Mouse (Mus musculus) small intestine, adult 2 months (tissue): Measurements from ENCODE around the gene Gale.

Experiments used
- CTCF ChIP-seq: fragments of 200-500 bp; IDR thresholded peaks from 2 replicates; pipeline ENCODE4 v1.5.1; 2012; ENCODE audit warnings: low read depth, mild to moderate bottlenecking, control low read depth, inconsistent platforms, low read length, moderate library complexity, mixed read lengths; ENCODE audit not compliant: insufficient replicate concordance, insufficient read length; ENCODE audit errors: extremely low read depth
- POLR2A ChIP-seq: fragments of 200-500 bp; IDR thresholded peaks from 2 replicates; pipeline ENCODE4 v1.6.1; 2012; ENCODE audit warnings: low read depth, mild to moderate bottlenecking, control low read depth, inconsistent platforms, low read length, moderate library complexity

GRCm38 (mm10) chr4:136004921-136005320 is 41.4 kb downstream of the Gale start:
- TF ChIP-seq CTCF (no peak), POLR2A (no peak)
